Mouse (Mus musculus): Measurements from ENCODE around the gene Cabp7.

Gene Cabp7

DNA sequence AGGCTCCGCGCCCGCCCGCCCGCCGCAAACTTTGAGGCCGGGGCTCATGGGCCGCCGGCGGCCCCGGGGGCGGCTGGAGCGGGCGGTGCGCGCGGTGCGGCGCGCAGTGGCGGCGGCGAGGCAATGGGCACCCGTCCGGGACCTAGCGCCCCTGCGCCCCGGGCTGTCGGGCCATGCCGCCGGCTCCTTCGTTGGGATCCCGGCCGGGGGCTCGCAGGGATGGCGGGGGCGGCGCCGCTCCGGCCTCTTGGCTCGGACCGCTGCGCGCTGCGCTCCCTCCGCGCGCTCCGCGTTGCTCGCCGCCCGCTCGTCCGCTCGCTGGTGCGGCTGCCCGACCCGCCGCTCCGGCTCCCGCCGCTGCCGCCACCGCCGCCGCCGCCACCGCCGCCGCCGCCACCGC, at the start of gene Cabp7:
Gene Cabp7, minus strand, starts transcription at position 46 of the 400 bp plus-strand sequence.
- under 1% methylated on average over 49 of the region's 73 CpGs for WGBS

DNA sequence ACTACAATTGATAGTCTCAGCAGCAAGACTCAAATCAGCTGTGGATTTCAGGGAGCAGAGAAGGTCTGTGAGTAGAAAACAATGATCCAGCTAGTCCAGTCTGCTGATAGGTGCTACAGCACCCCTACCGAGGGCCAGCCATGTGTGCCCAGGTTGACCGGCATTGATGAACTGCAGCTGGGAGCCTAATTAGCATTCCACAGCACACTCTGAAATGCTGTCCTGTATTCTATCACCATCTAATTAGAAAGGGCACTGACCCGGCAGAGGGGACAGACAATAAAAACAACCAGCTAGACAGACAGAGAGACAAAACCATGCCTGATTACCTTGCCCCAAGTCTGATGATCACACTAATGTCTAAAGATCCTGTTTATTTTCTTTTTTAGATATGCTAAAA, 46.4 kb upstream of the Cabp7 start:
- 71% methylated on average over 3 of the region's 3 CpGs for WGBS

DNA sequence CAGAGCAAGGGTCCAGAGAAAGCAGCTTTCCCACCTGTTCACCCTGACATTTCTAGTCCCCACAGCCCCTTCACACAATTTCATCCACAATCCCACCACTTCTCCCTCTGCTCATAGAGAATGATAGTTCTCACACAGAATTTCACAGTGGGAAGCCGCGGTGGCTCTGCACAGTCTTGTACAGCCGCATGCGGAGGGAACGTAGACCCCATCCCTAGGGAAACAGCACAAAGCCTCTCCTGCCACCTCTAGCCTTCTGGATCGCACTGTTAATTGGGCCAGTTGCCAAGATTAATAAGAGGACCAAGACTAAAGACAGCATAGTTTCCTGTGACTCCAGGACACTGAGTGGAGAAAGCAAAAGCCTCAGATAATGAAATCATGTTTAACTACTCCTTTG, 45.0 kb upstream of the Cabp7 start:
- WGBS = 69% methylated on average over 6 of the region's 6 CpGs

DNA sequence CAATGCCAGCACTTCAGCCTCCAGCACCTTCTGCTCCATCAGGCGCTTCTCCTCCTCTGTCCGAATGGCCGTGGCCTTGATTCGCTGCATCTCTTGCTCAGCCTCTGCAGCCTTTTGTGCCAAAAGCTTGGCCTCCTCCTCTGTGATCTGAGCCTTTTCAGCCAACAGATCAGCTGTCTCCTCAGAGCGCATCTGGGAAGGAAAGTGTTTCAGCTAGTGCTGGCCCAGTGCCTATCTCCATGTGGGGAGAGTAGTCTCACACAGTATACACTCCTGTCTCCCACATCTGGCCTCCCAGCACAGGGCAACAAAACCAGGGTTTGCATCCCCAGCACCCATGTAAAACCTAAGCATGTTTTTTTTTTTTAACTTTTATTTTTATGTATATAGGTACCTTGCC, 43.1 kb upstream of the Cabp7 start:
- 76% methylated on average over 5 of the region's 5 CpGs for WGBS

DNA sequence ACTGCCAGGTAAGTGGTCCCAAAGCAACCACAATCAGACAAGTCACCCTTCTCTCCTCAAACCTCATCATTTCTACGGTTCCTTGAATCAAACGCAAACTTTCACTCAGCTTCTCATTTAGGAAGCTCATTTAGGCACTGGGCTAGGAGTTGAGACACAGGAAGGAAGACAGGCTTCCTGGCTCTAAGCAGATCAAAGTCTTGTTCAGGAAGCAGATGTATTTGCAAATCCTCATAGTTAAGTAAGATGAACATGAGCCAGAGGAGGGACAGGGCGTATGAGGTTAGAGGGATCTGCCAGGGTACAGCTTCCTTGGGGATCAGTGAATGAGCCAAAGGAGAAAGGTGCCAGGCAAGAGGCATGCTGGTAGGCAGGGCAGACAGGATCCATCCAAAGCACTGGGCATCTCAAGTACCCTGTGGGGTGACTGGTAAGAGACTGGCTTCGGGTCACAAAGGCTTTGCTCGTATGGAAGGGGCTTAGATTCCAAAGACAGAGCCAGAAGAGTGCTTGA, 38.1 kb upstream of the Cabp7 start:
- 76% methylated on average over 5 of the region's 5 CpGs for WGBS

DNA sequence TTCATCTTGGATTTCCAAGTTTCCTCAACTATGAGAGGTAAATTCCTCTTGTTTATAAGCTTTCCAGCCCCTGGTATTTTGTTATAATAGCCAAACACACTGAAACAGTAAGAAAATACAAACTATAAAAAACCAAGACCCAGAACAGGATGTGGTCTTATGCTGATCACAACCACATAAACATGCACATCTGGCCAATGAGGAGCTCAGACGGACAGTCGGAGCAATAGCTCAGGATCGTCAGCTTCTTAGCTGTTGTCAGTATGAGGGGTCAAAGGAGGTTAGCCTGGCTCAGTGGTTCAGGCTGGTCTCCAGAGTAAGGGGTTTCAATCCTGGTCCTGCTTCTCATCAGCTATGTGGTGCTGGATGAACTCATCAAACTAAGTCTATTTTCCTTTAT, 36.5 kb upstream of the Cabp7 start:
- WGBS = 88% methylated on average over 3 of the region's 3 CpGs

DNA sequence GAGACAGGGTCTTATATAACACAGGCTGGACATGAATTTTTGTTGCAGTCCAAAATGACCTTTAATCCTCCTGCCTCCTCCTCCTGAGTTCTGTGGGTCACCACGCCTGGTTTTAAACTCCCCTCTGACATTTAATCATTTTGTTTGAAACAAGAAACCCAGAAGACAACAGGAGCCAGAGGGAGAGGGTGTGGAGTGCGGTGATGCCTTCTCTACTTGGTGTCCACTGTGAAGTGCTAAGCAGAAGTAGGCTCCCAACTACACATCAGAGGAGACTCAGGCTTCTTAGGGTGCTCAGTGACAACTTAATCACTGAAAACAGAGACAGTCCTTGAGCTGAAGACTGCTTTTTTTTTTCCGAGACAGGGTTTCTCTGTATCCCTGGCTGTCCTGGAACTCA, 34.3 kb upstream of the Cabp7 start:
- WGBS = 92% methylated on average over 3 of the region's 3 CpGs

DNA sequence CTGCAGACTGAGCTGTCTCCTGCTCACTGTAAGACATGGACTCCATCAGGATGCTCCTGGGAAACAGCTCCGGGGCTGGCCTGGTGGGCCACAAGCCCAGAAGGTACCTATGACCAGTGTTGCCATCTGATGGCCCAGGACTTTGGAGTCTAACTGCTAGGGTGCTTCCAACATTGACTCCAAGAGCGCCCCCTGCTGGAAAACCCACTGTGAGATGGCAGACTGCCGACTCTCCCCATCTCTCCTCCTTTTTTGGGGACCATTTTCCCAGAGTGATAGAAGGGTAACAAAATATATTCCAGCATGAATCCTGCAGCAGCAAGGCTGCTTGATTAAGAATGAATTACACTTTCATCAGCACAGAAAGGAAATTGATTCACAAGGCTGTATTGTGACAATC, 26.3 kb upstream of the Cabp7 start:
- WGBS = 36% methylated on average over 3 of the region's 3 CpGs

DNA sequence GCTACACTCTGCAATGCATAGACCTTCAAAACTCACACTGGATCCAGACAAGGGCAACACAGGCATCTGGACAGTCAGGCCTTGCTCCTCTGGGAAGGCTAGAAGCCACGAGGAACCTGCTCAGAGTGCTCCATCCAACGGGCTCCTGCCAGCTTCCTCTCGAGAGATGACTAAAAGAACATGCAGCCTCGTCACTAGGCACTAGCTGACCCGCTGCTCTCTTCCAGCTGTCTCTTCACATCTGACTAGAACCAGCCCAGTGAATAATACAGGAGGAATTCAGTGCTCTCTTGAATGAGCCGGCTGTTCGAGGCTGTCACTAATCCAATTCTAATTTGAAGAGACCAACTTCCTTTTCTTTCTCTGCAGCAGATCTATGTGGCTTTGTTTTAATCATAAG, 25.2 kb upstream of the Cabp7 start:
- WGBS = 64% methylated on average over 7 of the region's 7 CpGs

DNA sequence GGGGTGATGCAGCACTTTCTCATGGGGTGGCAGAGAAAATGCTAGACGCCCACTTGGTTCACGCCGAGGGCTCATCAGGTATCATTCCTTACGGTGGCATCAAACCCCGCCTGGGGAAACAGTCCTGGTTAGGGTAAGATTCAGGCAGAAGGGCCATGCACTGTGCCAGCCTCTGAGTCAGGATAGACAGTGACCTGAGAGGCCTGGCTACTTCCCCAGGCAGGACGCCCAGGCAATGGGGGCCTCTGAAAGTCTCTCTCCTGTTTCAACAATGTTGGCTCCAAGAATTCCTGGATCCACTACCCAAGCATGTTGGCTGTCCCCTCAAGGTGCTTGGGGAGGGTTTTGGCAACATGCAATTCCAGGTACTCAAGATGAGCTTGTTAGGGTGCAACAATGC, 23.3 kb upstream of the Cabp7 start:
- WGBS = 75% methylated on average over 6 of the region's 6 CpGs

DNA sequence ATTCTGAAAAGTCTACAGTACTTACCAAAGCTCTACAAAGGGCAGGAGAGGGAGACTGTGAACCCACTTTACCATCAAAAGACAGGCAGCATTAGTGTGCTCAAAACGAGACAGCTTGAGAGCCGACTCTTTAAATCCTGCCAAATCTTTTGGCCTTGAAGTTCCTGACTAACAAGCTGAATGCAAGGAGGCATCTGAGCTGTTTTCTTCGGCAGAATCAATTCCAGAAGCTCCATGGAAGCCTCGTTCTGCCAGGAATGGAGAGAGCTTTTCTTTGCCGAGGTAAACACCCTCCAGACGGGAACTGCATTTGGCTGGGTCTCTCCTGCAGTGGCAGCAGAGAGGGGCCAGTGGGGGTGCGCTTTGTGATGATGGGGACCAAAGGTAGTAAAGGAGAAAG, 22.7 kb upstream of the Cabp7 start:
- 39% methylated on average over 7 of the region's 7 CpGs for WGBS

DNA sequence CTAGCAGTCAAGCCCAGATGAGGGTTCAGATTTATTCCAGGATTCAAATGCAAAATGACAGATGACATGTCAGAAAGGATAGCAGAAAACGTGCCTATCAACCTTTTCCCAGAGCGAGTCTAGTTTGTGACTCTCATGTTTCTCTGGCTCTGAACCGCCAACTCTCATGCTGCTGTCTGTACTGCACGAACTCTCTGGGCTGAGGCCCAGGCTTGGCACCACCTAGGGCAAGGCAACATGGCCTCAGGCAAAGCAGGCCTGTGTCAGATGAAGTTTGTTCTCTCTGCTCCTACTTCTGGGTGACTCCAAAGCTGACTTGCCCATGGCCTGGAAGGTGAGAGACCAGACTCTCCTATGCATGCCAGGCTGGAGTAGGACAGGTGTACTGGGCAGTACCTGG, 21.8 kb upstream of the Cabp7 start:
- WGBS = 74% methylated on average over 4 of the region's 4 CpGs

DNA sequence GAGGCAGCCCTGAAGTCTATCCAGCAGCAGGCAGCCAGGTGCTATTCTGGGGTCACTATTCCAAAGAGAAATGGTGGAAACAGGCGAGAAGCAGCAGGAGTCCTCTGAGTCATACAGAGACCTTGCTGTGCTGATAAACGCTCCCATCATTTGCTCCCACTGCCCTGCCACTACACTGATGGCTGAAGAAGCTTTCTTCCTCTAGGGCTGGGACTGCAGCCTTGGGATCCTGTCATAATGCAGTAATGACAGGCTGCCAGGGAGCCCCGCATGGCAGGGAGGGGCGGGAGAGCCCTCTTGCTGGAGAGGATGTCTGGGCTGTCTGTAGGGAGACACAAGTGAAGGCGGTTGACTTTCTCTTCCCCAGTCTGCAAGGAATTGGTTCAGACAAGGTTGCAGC, 17.9 kb upstream of the Cabp7 start:
- WGBS = 70% methylated on average over 5 of the region's 5 CpGs

DNA sequence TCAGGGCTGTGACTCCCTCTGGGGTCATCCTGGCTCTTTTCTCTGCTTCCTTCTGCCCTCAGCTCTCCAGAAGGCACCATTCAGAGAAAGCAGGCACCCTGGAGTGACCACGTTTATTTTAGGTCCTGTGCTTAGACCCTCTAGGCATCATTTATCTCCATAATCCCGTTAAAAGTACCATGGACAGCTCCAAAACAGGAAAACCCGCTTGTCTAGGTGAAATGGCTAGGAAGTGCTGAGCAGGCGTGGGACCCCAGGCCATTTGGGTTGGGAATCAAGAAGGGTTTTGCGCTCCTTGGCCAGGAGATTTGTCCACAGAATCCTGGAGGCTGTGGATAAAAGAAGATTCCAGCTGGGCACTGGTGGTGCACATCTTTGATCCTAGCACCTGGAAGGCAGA, 17.1 kb upstream of the Cabp7 start:
- 60% methylated on average over 5 of the region's 5 CpGs for WGBS

DNA sequence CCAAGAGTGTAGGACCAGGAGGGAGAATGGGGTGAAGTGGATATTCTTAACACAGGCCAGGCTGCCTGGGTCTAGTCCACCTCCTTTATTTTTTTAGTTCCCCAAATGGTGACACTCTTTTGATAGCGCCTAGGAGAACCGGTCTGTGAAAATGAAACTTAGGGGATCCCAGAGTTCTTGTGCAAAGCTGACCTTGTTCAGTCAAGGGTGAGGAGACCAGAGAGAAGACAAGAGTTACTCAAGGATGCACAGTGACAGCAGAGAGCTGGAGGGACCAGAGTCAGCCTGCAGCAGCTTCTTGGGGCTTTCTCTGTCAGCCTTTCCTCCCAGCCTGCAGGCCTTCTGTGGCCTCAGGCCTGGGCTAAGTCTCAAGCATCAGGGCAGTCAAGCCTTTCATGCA, 15.9 kb upstream of the Cabp7 start:
- 74% methylated on average over 2 of the region's 2 CpGs for WGBS

DNA sequence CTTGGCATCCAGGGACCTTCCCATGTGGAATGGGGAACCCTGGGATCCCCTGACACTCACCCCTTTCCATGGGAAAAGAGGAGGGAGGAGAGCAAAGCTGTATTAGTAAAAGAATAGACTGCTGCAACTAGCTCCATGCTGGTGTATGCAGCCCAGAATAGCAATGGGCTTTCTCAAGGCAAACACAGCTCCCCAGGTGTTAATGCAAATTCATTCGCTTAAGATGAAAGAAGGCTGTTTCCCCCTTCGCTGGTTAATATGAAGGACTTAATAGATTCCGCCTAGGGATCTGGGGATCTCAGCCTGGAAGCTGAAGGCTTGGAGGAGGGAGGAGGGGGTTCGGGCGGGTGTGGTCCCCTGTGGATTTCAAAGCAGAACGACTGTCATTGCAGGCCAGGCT, 15.4 kb upstream of the Cabp7 start:
- WGBS = 55% methylated on average over 6 of the region's 6 CpGs

DNA sequence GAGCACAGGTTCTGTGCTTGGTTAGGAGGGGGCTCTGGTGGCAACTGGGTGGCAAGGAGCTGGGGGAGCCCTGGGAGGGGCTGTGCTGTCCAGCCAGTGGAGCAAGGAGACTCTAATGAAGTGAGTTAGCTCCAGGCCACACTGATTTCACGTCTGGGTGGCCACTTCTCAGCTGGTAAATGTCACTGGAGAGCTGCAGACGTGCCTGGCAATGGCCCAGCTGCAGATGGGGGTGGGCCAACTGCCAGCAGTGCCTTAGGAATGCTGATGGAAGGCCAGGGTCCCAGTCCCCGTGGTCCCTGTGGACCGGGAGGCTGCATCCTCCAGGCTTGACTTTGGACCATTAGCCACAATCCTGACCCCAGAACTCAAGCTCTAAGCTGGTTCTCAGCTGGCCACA, 13.9 kb upstream of the Cabp7 start:
- 53% methylated on average over 4 of the region's 4 CpGs for WGBS

DNA sequence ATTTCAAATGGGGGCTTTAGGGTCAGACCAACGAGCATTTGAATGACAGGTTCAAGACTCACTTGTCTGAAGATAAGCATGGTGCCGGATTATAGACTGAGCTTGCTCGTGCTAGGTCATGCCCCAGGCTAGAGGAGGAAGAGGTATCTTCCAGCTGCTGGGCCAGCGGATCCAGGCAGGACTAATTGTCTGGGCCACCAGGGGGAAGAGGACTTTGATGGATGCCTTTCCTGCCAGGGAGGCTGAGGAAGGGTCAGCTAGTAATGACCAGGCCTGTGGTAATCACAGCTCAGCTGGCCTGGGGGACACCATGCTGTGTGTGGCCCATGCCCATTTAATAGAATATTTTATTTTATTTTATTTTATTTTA, 11.2 kb upstream of the Cabp7 start:
- 85% methylated on average over 4 of the region's 4 CpGs for WGBS

DNA sequence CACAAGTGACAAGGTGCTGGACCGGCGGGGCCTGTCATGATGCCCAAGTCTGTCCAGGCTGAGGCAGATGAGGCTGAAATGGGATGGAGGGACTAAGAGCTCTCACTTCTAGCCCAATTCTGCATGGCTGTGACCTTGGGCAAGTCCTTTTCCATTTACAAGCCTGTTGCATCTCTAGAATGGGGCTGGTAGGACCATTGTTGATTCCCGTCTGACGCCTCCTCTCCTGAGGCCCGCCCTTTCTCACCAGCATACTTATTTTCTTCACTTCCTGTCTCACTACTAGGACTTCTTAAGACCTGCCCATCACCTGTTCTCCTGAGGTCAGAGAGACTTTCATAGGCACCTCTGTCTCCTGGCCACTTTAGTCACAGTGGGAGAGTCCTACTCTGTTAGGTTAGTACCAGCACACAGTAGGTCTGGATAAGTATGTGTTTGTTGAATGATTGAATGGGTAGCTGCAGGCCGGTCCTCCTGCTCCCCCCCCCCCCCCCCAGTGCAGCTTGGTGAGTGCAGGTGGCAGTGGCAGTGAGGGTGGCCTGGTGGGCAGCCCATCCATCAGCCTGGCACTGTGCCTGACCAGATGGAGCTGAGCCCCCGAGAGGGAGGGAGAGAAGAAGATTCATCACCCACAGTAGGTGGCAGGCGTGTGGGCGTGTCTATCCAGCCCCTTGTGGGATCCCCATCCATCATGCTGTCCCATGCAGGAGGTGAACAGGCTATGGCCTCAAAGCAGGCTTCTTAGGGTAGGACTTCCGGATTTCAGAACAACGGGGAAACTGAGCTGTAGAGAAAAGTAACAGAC, 10.6 kb upstream of the Cabp7 start:
- whole genome bisulfite sequencing = 83% methylated on average over 11 of the region's 11 CpGs

DNA sequence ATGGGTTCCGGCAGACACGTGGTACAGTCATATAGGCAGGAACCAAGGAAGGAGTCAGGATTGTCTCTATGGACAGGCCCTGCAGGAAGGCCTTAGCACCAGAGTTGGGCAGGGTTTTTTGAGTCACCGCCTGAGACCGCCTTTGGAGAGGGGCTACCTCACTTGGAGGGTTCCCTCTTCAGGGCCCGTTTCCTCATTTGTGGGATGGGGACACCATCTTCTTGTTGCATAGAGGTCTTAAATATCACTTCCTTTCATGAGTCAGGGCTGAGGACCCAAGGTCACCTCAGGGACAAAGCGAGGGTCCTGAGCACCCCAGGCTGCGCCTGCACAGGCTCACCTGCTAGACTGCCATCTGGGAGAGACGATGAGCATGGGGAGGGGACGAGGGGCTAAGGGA, 9.9 kb upstream of the Cabp7 start:
- 89% methylated on average over 9 of the region's 9 CpGs for WGBS

DNA sequence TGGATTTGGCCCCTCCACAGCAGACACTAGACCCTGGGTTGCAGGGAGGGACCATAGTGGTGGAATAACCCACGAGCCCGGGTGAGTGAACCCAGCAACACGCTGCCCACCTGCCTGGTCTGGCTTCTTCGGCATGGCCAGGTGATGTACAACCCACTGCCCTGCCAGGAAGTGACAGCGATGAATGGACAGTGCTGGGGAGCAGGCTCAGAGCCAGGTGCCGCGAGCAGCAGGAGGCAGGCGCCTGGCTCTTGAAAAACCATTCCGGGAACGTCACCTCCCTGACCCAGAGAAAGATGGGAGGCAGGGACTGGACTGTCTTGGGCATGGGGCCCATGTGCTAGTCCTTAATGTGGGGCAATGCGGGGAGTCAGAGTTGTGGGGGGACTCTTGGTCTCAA, 8.3 kb upstream of the Cabp7 start:
- 83% methylated on average over 11 of the region's 11 CpGs for WGBS

DNA sequence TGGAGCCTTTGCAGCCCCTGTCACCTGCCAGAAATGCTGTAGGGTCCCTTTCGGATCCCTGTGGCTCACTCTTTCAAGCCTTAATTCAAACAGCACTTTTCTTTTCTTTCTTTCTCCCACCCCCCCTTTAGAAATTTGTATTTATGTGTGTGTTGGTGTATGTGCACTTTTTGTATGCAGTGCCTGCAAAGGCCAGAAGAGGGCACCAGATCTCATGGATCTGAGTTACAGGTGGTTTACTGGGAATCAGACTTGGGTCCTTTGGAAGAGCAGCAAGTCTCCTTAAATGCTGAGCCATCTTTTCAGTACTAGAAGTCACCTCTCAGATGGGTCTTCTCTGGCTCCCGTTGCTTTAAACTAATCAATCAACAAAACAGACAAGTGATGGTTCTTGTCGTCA, 7.5 kb upstream of the Cabp7 start:
- 96% methylated on average over 3 of the region's 3 CpGs for WGBS

DNA sequence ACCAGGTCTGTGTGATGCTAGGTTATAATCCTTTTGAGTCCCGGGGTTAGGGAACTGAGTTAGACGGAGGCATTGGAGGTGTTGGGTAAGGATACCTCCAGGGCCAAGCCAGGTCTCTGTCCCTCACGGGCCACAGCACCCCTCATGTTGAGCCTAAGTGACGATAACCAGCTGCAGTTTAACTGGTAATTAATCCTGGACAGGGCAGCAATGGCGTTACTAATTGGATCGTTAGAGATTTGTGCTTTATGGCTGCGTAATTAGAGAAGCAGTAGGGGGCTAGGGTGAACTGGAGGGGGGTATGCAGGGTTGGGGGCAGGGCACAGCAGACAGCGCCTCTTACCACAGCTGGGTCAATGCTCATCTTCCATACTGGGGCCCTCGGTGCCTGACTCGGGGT, 6.3 kb upstream of the Cabp7 start:
- 43% methylated on average over 10 of the region's 10 CpGs for WGBS

DNA sequence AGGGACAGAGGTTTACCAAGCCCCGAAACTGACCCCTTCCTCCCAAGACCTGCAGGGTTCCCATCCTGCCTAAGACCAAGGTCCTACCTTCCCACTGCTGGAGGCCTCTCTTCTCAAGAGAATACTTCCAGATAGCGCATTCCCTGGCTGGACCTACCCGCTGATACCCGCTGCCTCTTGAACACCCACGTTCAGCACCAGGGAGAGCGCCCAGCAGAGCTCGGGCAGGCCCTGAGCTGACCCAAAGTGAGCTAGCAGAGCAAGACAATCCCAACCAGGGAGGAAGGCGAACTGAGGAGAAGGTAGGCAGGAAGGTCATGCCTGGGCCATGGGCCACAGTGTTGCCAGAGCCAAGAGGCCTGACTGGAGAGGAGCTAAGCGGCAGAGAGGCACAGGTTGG, 3.7 kb upstream of the Cabp7 start:
- 42% methylated on average over 9 of the region's 9 CpGs for WGBS

Data from cerebral cortex, adult 2 months (tissue).